Mouse (Mus musculus): ENCODE results near the gene Tax1bp3. TPM values are rescaled to one million over a fixed set of nuclear protein-coding genes. Genes with fewer than 3 reads are reported as not detected.

Tax1bp3 gene
- polyA plus RNA-seq, 1 experiment, result 131 TPM

- no peak for DNase-seq (ENCODE audit: low spot score)
Measured at GRCm38 (mm10) chr11:73228881-73229280, 52.0 kb downstream of the Tax1bp3 start.

- DNase-seq (ENCODE audit: low spot score), result no peak
Measured at GRCm38 (mm10) chr11:73230081-73230480, 53.2 kb downstream of the Tax1bp3 start.

GRCm38 (mm10) chr11:73232513-73232912, 55.6 kb downstream of the Tax1bp3 start:
- DNase-seq (ENCODE audit: low spot score), result no peak

Other genes with a start within 250 kb of the Tax1bp3 start
- gene Atp2a3, start 215.9 kb upstream of the Tax1bp3 start, polyA plus RNA-seq (2012; rRNA removed), result 24.7 and 35.1 TPM in 2 replicates
- 542 and 648 TPM in 2 replicates for gene P2rx1, start 178.0 kb upstream of the Tax1bp3 start, polyA plus RNA-seq (2012; rRNA removed)
- 69.6 and 83.9 TPM in 2 replicates for gene Camkk1, start 158.1 kb upstream of the Tax1bp3 start, polyA plus RNA-seq (2012; rRNA removed)
- gene Ncbp3, start 129.3 kb upstream of the Tax1bp3 start, polyA plus RNA-seq (2012; rRNA removed), result 3.7 and 4.6 TPM in 2 replicates
- 0.50 and 0.58 TPM in 2 replicates for gene Itgae, start 86.5 kb upstream of the Tax1bp3 start, polyA plus RNA-seq (2012; rRNA removed)
- 0.41 and 0.58 TPM in 2 replicates for gene Haspin, start 38.8 kb upstream of the Tax1bp3 start, polyA plus RNA-seq (2012; rRNA removed)
- gene P2rx5, start 16.7 kb upstream of the Tax1bp3 start, polyA plus RNA-seq (2012; rRNA removed), result 3.1 TPM in 2 replicates
- 49.0 and 62.3 TPM in 2 replicates for gene Emc6, start within 50 bp of the Tax1bp3 start, polyA plus RNA-seq (2012; rRNA removed)
- 32.5 and 37.5 TPM in 2 replicates for gene Ctns, start 22.0 kb downstream of the Tax1bp3 start, polyA plus RNA-seq (2012; rRNA removed)
- gene Shpk, start 22.4 kb downstream of the Tax1bp3 start, polyA plus RNA-seq (2012; rRNA removed), result 11.5 and 12.7 TPM in 2 replicates
- 0.37 and 0.38 TPM in 2 replicates for gene Trpv1, start 57.2 kb downstream of the Tax1bp3 start, polyA plus RNA-seq (2012; rRNA removed)
- 0.32 and 0.34 TPM in 2 replicates for gene Trpv3, start 90.3 kb downstream of the Tax1bp3 start, polyA plus RNA-seq (2012; rRNA removed)
- 23.8 and 25.8 TPM in 2 replicates for gene Aspa, start 152.5 kb downstream of the Tax1bp3 start, polyA plus RNA-seq (2012; rRNA removed)
- gene Gm49340, start 152.7 kb downstream of the Tax1bp3 start, polyA plus RNA-seq (2012; rRNA removed), result not detected in 2 replicates
- 0.21 and 0.44 TPM in 2 replicates for gene Spata22, start 152.7 kb downstream of the Tax1bp3 start, polyA plus RNA-seq (2012; rRNA removed)
- gene Olfr20, start 173.7 kb downstream of the Tax1bp3 start, polyA plus RNA-seq (2012; rRNA removed), result 0.04 and 0.10 TPM in 2 replicates
- not detected in 2 replicates for gene Olfr376, start 194.2 kb downstream of the Tax1bp3 start, polyA plus RNA-seq (2012; rRNA removed)
- not detected in 2 replicates for gene Olfr1, start 222.5 kb downstream of the Tax1bp3 start, polyA plus RNA-seq (2012; rRNA removed)